Mouse (Mus musculus) stomach, postnatal 0 days (tissue): Measurements from ENCODE around the gene Btnl9. TPM values are rescaled to one million over a fixed set of nuclear protein-coding genes. Genes with fewer than 3 reads are reported as not detected.

ENCODE experiments used
- ATAC-seq: fragments of 200-750 bp; cut with Nextera tagmentation; 2 replicates; pipeline ENCODE4 v1.8.0; 2017; ENCODE audit not compliant: low FRiP score, low TSS enrichment
- DNase-seq: peaks from one replicate; pipeline ENCODE4 v3.0.0-alpha.2; 2016; ENCODE audit warnings: low spot score
- H3K27ac ChIP-seq: fragments of 300-500 bp; sonication (generic); replicated peaks from 2 replicates; pipeline ENCODE4 v1.5.1; 2014; ENCODE audit warnings: mild to moderate bottlenecking, control low read depth
- H3K27me3 ChIP-seq: fragments of 300-500 bp; sonication (generic); 2 replicates; pipeline ENCODE4 v1.6.1; 2014; ENCODE audit warnings: low read length; ENCODE audit not compliant: control insufficient read depth, insufficient read depth
- H3K36me3 ChIP-seq: fragments of 300-500 bp; sonication (generic); 2 replicates; pipeline ENCODE4 v1.6.1; 2014; ENCODE audit warnings: low read length, mixed read lengths; ENCODE audit not compliant: control insufficient read depth, insufficient read depth
- H3K4me1 ChIP-seq: fragments of 300-500 bp; sonication (generic); replicated peaks from 2 replicates; pipeline ENCODE4 v1.6.1; 2014; ENCODE audit warnings: antibody characterized with exemption; ENCODE audit not compliant: control insufficient read depth, insufficient read depth
- H3K4me2 ChIP-seq: fragments of 300-500 bp; sonication (generic); replicated peaks from 2 replicates; pipeline ENCODE4 v1.6.1; 2014; ENCODE audit warnings: low read depth, mild to moderate bottlenecking, control low read depth, moderate library complexity
- H3K4me3 ChIP-seq: fragments of 300-500 bp; sonication (generic); 2 replicates; pipeline ENCODE4 v1.5.1; 2014; ENCODE audit warnings: low read depth, low read length, control low read depth
- H3K9ac ChIP-seq: fragments of 300-500 bp; sonication (generic); 2 replicates; pipeline ENCODE4 v1.6.1; 2014; ENCODE audit warnings: mild to moderate bottlenecking, low read length, control low read depth, mixed read lengths
- H3K9me3 ChIP-seq: fragments of 300-500 bp; sonication (generic); 2 replicates; pipeline ENCODE4 v1.6.1; 2016; ENCODE audit warnings: low read length; ENCODE audit not compliant: control insufficient read depth
- CTCF ChIP-seq: IDR thresholded peaks from 2 replicates; pipeline ENCODE4 v1.5.1; 2016; ENCODE audit warnings: antibody characterized with exemption, low read depth, mild to moderate bottlenecking, moderate library complexity
- EP300 ChIP-seq: optimal IDR thresholded peaks from 2 replicates; pipeline ENCODE3; 2016; ENCODE audit warnings: antibody characterized with exemption
- WGBS: fragments of 180-500 bp; shearing (Covaris S2); extraction: QIAGEN DNeasy Blood & Tissue Kit; methylation state at CpG from one replicate; pipeline ENCODE4 v1.1.7; 2014; 5-methylcytosine and 5-hydroxymethylcytosine counted together
- polyA plus RNA-seq: library from polyadenylated mRNA; unstranded; fragments of >200 nt; fragmentation: Nextera tagmentation; extraction: Ambion mirVana; gene quantifications from 2 replicates; pipeline ENCODE4 v1.2.1, GENCODE M21; 2015

The Btnl9 gene
- 0.31 and 0.44 TPM in 2 replicates for polyA plus RNA-seq

DNA sequence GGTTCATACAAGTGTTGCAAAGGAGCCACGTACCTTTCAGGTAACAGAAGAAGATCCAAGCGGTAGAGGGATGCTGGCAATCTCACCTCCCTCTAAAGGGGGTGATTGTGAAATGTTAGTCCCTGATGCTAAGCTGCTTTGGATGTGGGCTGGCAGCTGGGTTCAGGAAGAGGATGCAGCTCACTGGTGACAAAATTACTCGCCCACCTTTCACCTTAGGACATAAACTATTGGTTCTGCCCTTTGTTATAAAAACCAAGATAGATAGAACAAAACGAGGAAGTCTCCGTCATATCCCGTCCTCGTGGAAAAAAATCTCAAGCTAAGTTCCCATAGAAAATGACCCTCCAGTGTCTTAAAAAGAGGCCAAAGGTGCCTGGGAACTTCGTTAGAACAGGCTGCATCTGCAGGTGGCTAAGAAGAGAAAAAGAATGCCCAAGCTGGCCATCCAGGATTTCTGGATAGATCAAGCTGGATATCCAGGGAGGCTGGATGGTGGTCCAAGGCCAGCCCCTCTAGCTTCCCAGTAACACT, at the start of gene Btnl9:
Gene Btnl9, minus strand, starts transcription at position 205 of the 534 bp plus-strand sequence.
- Histone ChIP-seq H3K9ac (no peak within 1 kb of the TSS), H3K36me3 (no peaks in the 10 kb centered on the region), H3K4me2 (no peak within 1 kb of the TSS), H3K4me3 (no peak within 1 kb of the TSS), H3K9me3 (no peaks in the 10 kb centered on the region), H3K4me1 (no peaks in the 10 kb centered on the region), H3K27me3 (no peaks in the 10 kb centered on the region), H3K27ac (no peak within 1 kb of the TSS)
- no peak for DNase-seq
- TF ChIP-seq EP300 (no peak), CTCF (no peak)
- no peak for ATAC-seq
- WGBS = 66% methylated on average over 8 of the region's 8 CpGs

- no peak overlapping the region for H3K4me2 ChIP-seq
- DNase-seq (no peak), ATAC-seq (no peak)
- TF ChIP-seq EP300 (no peak), CTCF (no peak)
- H3K4me1 ChIP-seq = no peaks in the 10 kb centered on the region
- no peaks in the 10 kb centered on the region for H3K9me3 ChIP-seq
- H3K27ac ChIP-seq = no peak overlapping the region
- no peak overlapping the region for H3K4me3 ChIP-seq
- H3K27me3 ChIP-seq = no peaks in the 10 kb centered on the region
- H3K9ac ChIP-seq = no peak overlapping the region
- no peaks in the 10 kb centered on the region for H3K36me3 ChIP-seq
- WGBS = 39% methylated on average over 3 of the region's 3 CpGs
Observed at GRCm38 (mm10) chr11:49235459-49236207, 48.7 kb upstream of the Btnl9 start.

- Histone ChIP-seq H3K4me2 (no peak overlapping the region), H3K27ac (no peak overlapping the region), H3K27me3 (no peaks in the 10 kb centered on the region), H3K4me3 (no peak overlapping the region), H3K36me3 (no peaks in the 10 kb centered on the region), H3K9me3 (no peaks in the 10 kb centered on the region), H3K4me1 (no peaks in the 10 kb centered on the region), H3K9ac (no peak overlapping the region)
- ATAC-seq (no peak), DNase-seq (no peak)
- 66% methylated on average over 3 of the region's 3 CpGs for WGBS
- TF ChIP-seq CTCF (no peak), EP300 (no peak)
Observed at GRCm38 (mm10) chr11:49232781-49233180, 45.8 kb upstream of the Btnl9 start.

DNA sequence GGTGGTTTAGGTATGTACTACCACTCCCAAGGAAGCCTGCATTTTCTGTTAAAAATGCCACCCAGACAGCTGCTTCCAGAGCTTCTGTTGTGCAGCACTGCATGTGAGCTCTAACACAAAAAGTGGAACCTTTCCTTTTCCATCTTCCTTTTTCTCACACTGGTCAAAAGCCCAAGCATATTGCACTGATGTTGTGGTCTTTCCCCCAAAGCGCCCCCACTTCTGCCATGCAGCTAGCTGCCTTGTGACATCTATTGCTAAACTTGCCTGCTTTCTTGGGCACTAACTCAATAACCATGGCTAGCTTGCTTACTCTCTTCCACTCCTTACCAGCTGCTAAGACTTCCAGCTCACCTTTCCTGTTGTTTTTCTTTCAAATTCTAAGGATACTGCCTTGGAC, 37.5 kb upstream of the Btnl9 start:
- H3K27ac ChIP-seq = no peak overlapping the region
- 64% methylated on average over 1 of the region's 1 CpGs for WGBS
- no peaks in the 10 kb centered on the region for H3K9me3 ChIP-seq
- no peak for DNase-seq
- no peak overlapping the region for H3K4me2 ChIP-seq
- H3K4me1 ChIP-seq = no peaks in the 10 kb centered on the region
- no peak overlapping the region for H3K9ac ChIP-seq
- no peaks in the 10 kb centered on the region for H3K36me3 ChIP-seq
- ATAC-seq = no peak
- no peak overlapping the region for H3K4me3 ChIP-seq
- no peaks in the 10 kb centered on the region for H3K27me3 ChIP-seq
- TF ChIP-seq CTCF = no peak
- no peak for TF ChIP-seq EP300

DNA sequence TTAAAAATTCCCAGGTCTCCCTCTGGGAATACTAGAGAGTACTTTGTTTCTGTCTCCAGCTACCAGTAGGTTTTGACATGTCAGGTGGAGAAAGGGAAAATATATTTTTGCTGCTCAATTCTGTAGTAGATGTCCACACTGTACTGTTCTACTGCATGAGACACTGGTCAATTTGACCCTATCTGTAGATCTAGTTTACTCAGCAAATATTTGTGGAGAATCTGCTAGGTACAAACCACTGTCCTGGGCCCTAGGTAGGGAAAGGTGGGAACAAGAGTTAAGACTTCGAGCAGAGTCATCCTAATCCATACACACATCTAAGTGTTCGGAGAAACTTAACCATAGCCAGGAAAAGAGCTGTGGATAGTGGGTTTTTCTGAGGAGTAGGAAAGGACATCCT, 32.3 kb upstream of the Btnl9 start:
- Histone ChIP-seq H3K27ac (no peak overlapping the region), H3K9ac (no peak overlapping the region), H3K27me3 (no peaks in the 10 kb centered on the region), H3K4me3 (no peak overlapping the region), H3K36me3 (peaks cover 16% of the 10 kb centered on the region), H3K4me2 (no peak overlapping the region), H3K9me3 (no peaks in the 10 kb centered on the region), H3K4me1 (no peaks in the 10 kb centered on the region)
- no peak for TF ChIP-seq CTCF
- TF ChIP-seq EP300 = no peak
- DNase-seq (no peak), ATAC-seq (no peak)
- WGBS = 92% methylated on average over 2 of the region's 2 CpGs

DNA sequence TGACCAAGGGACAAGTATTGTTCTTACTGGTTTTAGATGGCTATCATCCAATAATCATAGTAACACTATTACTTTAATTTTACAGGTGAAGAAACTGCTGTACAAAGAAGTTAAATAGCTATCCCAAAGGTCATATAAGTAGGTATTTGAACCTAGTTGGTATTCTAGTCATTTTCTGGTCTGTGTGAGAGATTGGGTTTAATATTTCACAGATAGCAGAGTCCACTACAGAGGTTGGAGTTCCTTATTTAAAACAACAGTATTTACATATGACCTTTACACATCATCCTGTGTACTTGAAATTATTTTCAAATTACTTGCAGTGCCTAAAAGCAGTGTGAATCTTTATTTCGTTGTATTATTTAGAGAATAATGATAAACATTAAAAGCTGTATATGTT, 26.5 kb upstream of the Btnl9 start:
- Histone ChIP-seq H3K36me3 (peaks cover 16% of the 10 kb centered on the region), H3K9ac (no peak overlapping the region), H3K27ac (no peak overlapping the region), H3K4me1 (no peaks in the 10 kb centered on the region), H3K27me3 (no peaks in the 10 kb centered on the region), H3K4me3 (no peak overlapping the region), H3K9me3 (no peaks in the 10 kb centered on the region), H3K4me2 (no peak overlapping the region)
- no peak for DNase-seq
- WGBS = 95% methylated on average over 1 of the region's 1 CpGs
- no peak for TF ChIP-seq EP300
- TF ChIP-seq CTCF = no peak
- ATAC-seq = no peak
